ENCODE assay signal across 8 mouse cellular contexts in the genomic region with DNA sequence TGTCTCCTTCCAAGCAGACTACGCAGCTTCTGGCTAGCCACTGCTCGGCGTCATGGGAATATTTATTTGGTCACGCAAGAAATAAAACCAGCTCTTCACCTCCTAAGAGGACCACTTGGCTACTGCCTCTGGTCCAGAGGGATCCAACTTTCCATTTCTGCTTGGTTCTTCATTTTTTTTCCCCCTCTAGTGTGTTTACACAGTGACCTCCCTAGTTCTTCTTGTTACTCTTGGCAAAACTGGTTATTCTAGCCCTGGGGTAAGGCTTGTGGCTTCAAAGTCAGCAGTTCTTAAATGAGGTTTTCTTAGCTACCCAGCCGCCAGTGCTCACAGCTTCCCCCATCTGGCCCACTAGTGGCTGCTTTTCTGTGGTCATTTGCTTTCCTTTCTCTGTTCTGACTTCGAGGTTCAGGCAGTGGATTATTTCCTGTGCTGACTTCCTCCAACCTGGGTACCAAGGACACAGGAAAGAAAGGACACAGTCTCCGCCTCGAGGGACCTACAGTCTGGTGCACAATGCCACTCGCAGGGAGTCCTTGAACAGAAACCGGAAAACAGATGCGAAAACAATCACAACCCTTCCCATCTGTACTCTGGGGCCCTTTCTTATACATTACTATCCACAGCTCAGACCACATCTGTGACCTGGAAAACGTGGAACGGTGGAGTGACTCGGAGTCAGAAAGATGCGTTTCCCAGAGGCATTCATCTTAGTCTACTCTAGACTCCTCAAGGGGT. TPM values are rescaled to one million over a fixed set of nuclear protein-coding genes. Genes with fewer than 3 reads are reported as not detected.
DNase-seq lines count a peak whose midpoint lies in the region; ATAC-seq and TF ChIP-seq lines count a peak whose summit lies in the region.

No protein-coding gene starts in this region.

- no peak overlapping the region for H3K4me3 ChIP-seq in hindbrain, embryonic 11.5 days (ENCODE audit: low read depth, low read length)
- H3K4me3 ChIP-seq in limb, embryonic 15.5 days: no peak overlapping the region
- no peak overlapping the region for H3K4me3 ChIP-seq in cerebellum, adult 2 months (replicated peaks; ENCODE audit: insufficient read depth, low read depth, low read length)

- TF ChIP-seq CTCF in cerebellum, adult 2 months (IDR thresholded peaks at IDR 0.05; ENCODE audit: borderline replicate concordance, insufficient read depth, low read depth, low read length): no peak

- WGBS in hindbrain, embryonic 11.5 days: 48% methylated on average over 15 of the region's 15 CpGs
- WGBS in limb, embryonic 15.5 days: 27% methylated on average over 15 of the region's 15 CpGs
- 41% methylated on average over 15 of the region's 15 CpGs for WGBS in cerebellum, adult 2 months

- peak; percentile 14 for DNase-seq in right cerebral cortex, adult 18-20 months
- DNase-seq in right cerebral cortex, adult 2 months (ENCODE audit: low spot score in 2 of 2): no peak
- DNase-seq in embryo, embryonic 11 days: peak; percentile 51
- DNase-seq in hindbrain, embryonic 11.5 days (ENCODE audit: low spot score): peak; percentile 47
- DNase-seq in layer of hippocampus, adult 9-10 months (ENCODE audit: low spot score): no peak
- DNase-seq in cerebellum, adult 2 months: no peak

- no peaks in the 10 kb centered on the region; the same call in 1 of the 2 replicates for H3K4me1 ChIP-seq in hindbrain, embryonic 11.5 days (replicated peaks; ENCODE audit: control insufficient read depth, insufficient read depth, low read length)
- H3K4me1 ChIP-seq in limb, embryonic 15.5 days: peaks cover 32% of the 10 kb centered on the region
- no peaks in the 10 kb centered on the region for H3K4me1 ChIP-seq in cerebellum, adult 2 months (ENCODE audit: control insufficient read depth, insufficient read depth, low read length)

- no peak overlapping the region for H3K9ac ChIP-seq in hindbrain, embryonic 11.5 days (ENCODE audit: low read depth, low read length)
- H3K9ac ChIP-seq in limb, embryonic 15.5 days: no peak overlapping the region

- H3K9me3 ChIP-seq in hindbrain, embryonic 11.5 days (ENCODE audit: control insufficient read depth, low read length): no peaks in the 10 kb centered on the region
- no peaks in the 10 kb centered on the region for H3K9me3 ChIP-seq in limb, embryonic 15.5 days

- H3K4me2 ChIP-seq in hindbrain, embryonic 11.5 days (replicated peaks; ENCODE audit: low read depth, low read length): no peak overlapping the region
- H3K4me2 ChIP-seq in limb, embryonic 15.5 days: 0 out of 2 replicates have a peak overlapping the region, but pooled peaks have one; percentile 19

- no peak overlapping the region for H3K27ac ChIP-seq in hindbrain, embryonic 11.5 days (ENCODE audit: low read depth, low read length)
- peak overlapping the region; percentile 76 for H3K27ac ChIP-seq in limb, embryonic 15.5 days
- H3K27ac ChIP-seq in cerebellum, adult 2 months (ENCODE audit: insufficient read depth, low read length): no peak overlapping the region

- no peaks in the 10 kb centered on the region for H3K27me3 ChIP-seq in hindbrain, embryonic 11.5 days (ENCODE audit: control insufficient read depth, insufficient read depth, low read length)
- peaks cover 13% of the 10 kb centered on the region for H3K27me3 ChIP-seq in limb, embryonic 15.5 days
- peaks cover 2% of the 10 kb centered on the region; the same call in 1 of the 2 replicates for H3K27me3 ChIP-seq in cerebellum, adult 2 months (ENCODE audit: control insufficient read depth, insufficient read depth, low read length)

- TF ChIP-seq POLR2A in cerebellum, adult 2 months (IDR thresholded peaks at IDR 0.05; ENCODE audit: borderline replicate concordance, insufficient read depth, low read length): no peak

- ATAC-seq in hindbrain, embryonic 11.5 days (ENCODE audit: low FRiP score): no peak
- ATAC-seq in limb, embryonic 15.5 days (ENCODE audit: insufficient number of reproducible peaks, low FRiP score, low TSS enrichment, low read depth): peak; percentile 66
- ATAC-seq in neutrophil, adult 5-6 weeks (ENCODE audit: extremely low read depth, insufficient number of reproducible peaks, low FRiP score, poor library complexity, severe bottlenecking): peak; percentile 43

- H3K36me3 ChIP-seq in hindbrain, embryonic 11.5 days (ENCODE audit: control insufficient read depth, insufficient read depth, low read length): no peaks in the 10 kb centered on the region
- no peaks in the 10 kb centered on the region for H3K36me3 ChIP-seq in limb, embryonic 15.5 days

RNA-seq across cellular contexts. Expression of a gene that starts 4.6 kb away (rescaled TPM):
- 3.7 and 4.8 TPM in 2 replicates for polyA plus RNA-seq in hindbrain, embryonic 11.5 days (2014; fragmentation: Nextera tagmentation; extraction: Ambion mirVana)
- polyA plus RNA-seq in limb, embryonic 15.5 days (2015; fragmentation: Nextera tagmentation; extraction: Ambion mirVana): 2.2 and 2.3 TPM in 2 replicates
- 3.9 and 4.4 TPM in 2 replicates for total RNA-seq in neutrophil, adult 5-6 weeks (2017)
- polyA plus RNA-seq in cerebellum, adult 2 months (2012; rRNA removed): 1.00 and 1.0 TPM in 2 replicates

RNA-seq across cellular contexts. Expression of a gene that starts 25.3 kb away (rescaled TPM):
- 41.1 and 43.4 TPM in 2 replicates for polyA plus RNA-seq in hindbrain, embryonic 11.5 days (2014; fragmentation: Nextera tagmentation; extraction: Ambion mirVana)
- polyA plus RNA-seq in limb, embryonic 15.5 days (2015; fragmentation: Nextera tagmentation; extraction: Ambion mirVana): 233 and 277 TPM in 2 replicates
- total RNA-seq in neutrophil, adult 5-6 weeks (2017): 181 and 198 TPM in 2 replicates
- polyA plus RNA-seq in cerebellum, adult 2 months (2012; rRNA removed): 12.9 and 13.0 TPM in 2 replicates

RNA-seq across cellular contexts. Expression of a gene that starts 30.5 kb away (rescaled TPM):
- polyA plus RNA-seq in hindbrain, embryonic 11.5 days (2014; fragmentation: Nextera tagmentation; extraction: Ambion mirVana): not detected in 2 replicates
- 3.7 and 3.8 TPM in 2 replicates for polyA plus RNA-seq in limb, embryonic 15.5 days (2015; fragmentation: Nextera tagmentation; extraction: Ambion mirVana)
- not detected in 2 replicates for total RNA-seq in neutrophil, adult 5-6 weeks (2017)
- polyA plus RNA-seq in cerebellum, adult 2 months (2012; rRNA removed): 0.46 and 0.65 TPM in 2 replicates

RNA-seq across cellular contexts. Expression of a gene that starts 43.6 kb away (rescaled TPM):
- polyA plus RNA-seq in hindbrain, embryonic 11.5 days (2014; fragmentation: Nextera tagmentation; extraction: Ambion mirVana): 38.3 and 47.8 TPM in 2 replicates
- 39.6 and 41.0 TPM in 2 replicates for polyA plus RNA-seq in limb, embryonic 15.5 days (2015; fragmentation: Nextera tagmentation; extraction: Ambion mirVana)
- 3.2 and 4.3 TPM in 2 replicates for total RNA-seq in neutrophil, adult 5-6 weeks (2017)
- 1.9 and 2.2 TPM in 2 replicates for polyA plus RNA-seq in cerebellum, adult 2 months (2012; rRNA removed)

RNA-seq across cellular contexts. Expression of a gene that starts 50.0 kb away (rescaled TPM):
- polyA plus RNA-seq in hindbrain, embryonic 11.5 days (2014; fragmentation: Nextera tagmentation; extraction: Ambion mirVana): 0.34 and 0.40 TPM in 2 replicates
- 0.47 and 0.52 TPM in 2 replicates for polyA plus RNA-seq in limb, embryonic 15.5 days (2015; fragmentation: Nextera tagmentation; extraction: Ambion mirVana)
- 2.9 and 4.1 TPM in 2 replicates for total RNA-seq in neutrophil, adult 5-6 weeks (2017)
- 0.74 and 0.87 TPM in 2 replicates for polyA plus RNA-seq in cerebellum, adult 2 months (2012; rRNA removed)

Comparison
In these comparisons a context has a peak if more than half of its experiments do, and no peak if none do; other contexts are left out.
1. DNase-seq: peak in right cerebral cortex, adult 18-20 months (single experiment), embryo, embryonic 11 days (single experiment) and hindbrain, embryonic 11.5 days (single experiment); none in right cerebral cortex, adult 2 months (0 of 2), layer of hippocampus, adult 9-10 months (single experiment) and cerebellum, adult 2 months (0 of 2).